Mouse (Mus musculus) CH12.LX (cell line): ENCODE data around the gene Arvcf. TPM values are rescaled to one million over a fixed set of nuclear protein-coding genes. Genes with fewer than 3 reads are reported as not detected.

Experiments used
- DNase-seq: peaks from one replicate; pipeline ENCODE4 v3.0.0-alpha.2; 2013; ENCODE audit errors: extremely low read depth
- H3K27ac ChIP-seq: 2 replicates; pipeline ENCODE4 v1.5.1; 2012; ENCODE audit warnings: low read depth, mild to moderate bottlenecking, control low read depth, moderate library complexity; ENCODE audit not compliant: insufficient read depth
- H3K27me3 ChIP-seq: replicated peaks from 2 replicates; pipeline ENCODE3; 2012; ENCODE audit warnings: inconsistent platforms
- H3K36me3 ChIP-seq, 2 experiments: replicated peaks in 1 of 2; 2 replicates each; pipeline versions ENCODE3 to v1.6.1; 2012; ENCODE audit warnings: inconsistent platforms in 1 of 2, low read length in 1 of 2, mild to moderate bottlenecking in 1 of 2, mixed read lengths in 1 of 2, moderate library complexity in 1 of 2; ENCODE audit not compliant: control insufficient read depth in 1 of 2, insufficient read depth in 1 of 2
- H3K4me1 ChIP-seq, 2 experiments: 2 replicates each; pipeline ENCODE4 v1.6.1; 2012; ENCODE audit warnings: inconsistent platforms in 1 of 2, moderate library complexity in 1 of 2; ENCODE audit not compliant: insufficient read depth in 2 of 2, control insufficient read depth in 1 of 2
- H3K4me2 ChIP-seq: 2 replicates; pipeline ENCODE4 v1.6.1; 2012; ENCODE audit warnings: low read depth, mild to moderate bottlenecking, control low read depth; ENCODE audit not compliant: poor library complexity, insufficient read depth, severe bottlenecking
- H3K4me3 ChIP-seq, 3 experiments: fragments of 150-350 bp in 1 of 3; sonication (generic) in 1 of 3; replicated peaks in 1 of 3; 2 replicates each; pipeline versions ENCODE3 to v1.5.1; 2011 to 2012; ENCODE audit warnings: low read depth in 2 of 3, low read length in 2 of 3, mild to moderate bottlenecking in 2 of 3, moderate library complexity in 2 of 3, control low read depth in 1 of 3, improper control_type of control experiment in 1 of 3, inconsistent platforms in 1 of 3, mixed read lengths in 1 of 3; ENCODE audit not compliant: poor library complexity in 1 of 3
- H3K79me2 ChIP-seq: replicated peaks from 2 replicates; pipeline ENCODE4 v1.6.1; 2012; ENCODE audit warnings: mild to moderate bottlenecking, moderate library complexity; ENCODE audit not compliant: control insufficient read depth, poor library complexity, insufficient read depth, severe bottlenecking; ENCODE audit errors: extremely low read depth
- H3K9ac ChIP-seq: 2 replicates; pipeline ENCODE4 v1.6.1; 2012; ENCODE audit warnings: low read depth, mild to moderate bottlenecking, control low read depth, moderate library complexity; ENCODE audit not compliant: insufficient read depth
- H3K9me3 ChIP-seq: replicated peaks from 2 replicates; pipeline ENCODE3; 2012; ENCODE audit warnings: low read length, inconsistent platforms, mixed read lengths
- BHLHE40 ChIP-seq: IDR thresholded peaks from 2 replicates; pipeline ENCODE4 v1.6.1; 2011; ENCODE audit warnings: mild to moderate bottlenecking, low read depth, low read length, improper control_type of control experiment
- CHD2 ChIP-seq: IDR thresholded peaks from 2 replicates; pipeline ENCODE4 v1.6.1; 2011; ENCODE audit warnings: low read length, improper control_type of control experiment
- GABPA ChIP-seq: IDR thresholded peaks from 2 replicates; pipeline ENCODE4 v1.6.1; 2012; ENCODE audit warnings: low read depth, low read length, improper control_type of control experiment, inconsistent platforms; ENCODE audit not compliant: insufficient replicate concordance
- JUN ChIP-seq: IDR thresholded peaks from 2 replicates; pipeline ENCODE4 v1.6.1; 2011; ENCODE audit warnings: low read depth, mild to moderate bottlenecking, low read length, improper control_type of control experiment, moderate library complexity; ENCODE audit not compliant: insufficient read depth
- MEF2A ChIP-seq: IDR thresholded peaks from 2 replicates; pipeline ENCODE4 v1.6.1; 2014; ENCODE audit warnings: low read depth, mild to moderate bottlenecking, inconsistent platforms, low read length, improper control_type of control experiment, borderline replicate concordance
- POLR2A ChIP-seq: IDR thresholded peaks from 2 replicates; pipeline ENCODE4 v1.6.1; 2011; ENCODE audit warnings: low read depth, mild to moderate bottlenecking, improper control_type of control experiment, low read length
- RCOR1 ChIP-seq: conservative IDR thresholded peaks from 2 replicates; pipeline ENCODE4 v1.6.1; 2012; ENCODE audit warnings: low read depth, mild to moderate bottlenecking, inconsistent platforms, low read length, improper control_type of control experiment
- TBP ChIP-seq: conservative IDR thresholded peaks from 2 replicates; pipeline ENCODE4 v1.6.1; 2011; ENCODE audit warnings: low read depth, low read length, improper control_type of control experiment
- UBTF ChIP-seq: IDR thresholded peaks from 2 replicates; pipeline ENCODE4 v1.6.1; 2012; ENCODE audit warnings: low read depth, mild to moderate bottlenecking, inconsistent platforms, low read length, improper control_type of control experiment, moderate library complexity
- USF1 ChIP-seq: IDR thresholded peaks from 2 replicates; pipeline ENCODE4 v1.6.1; 2014; ENCODE audit warnings: low read depth, mild to moderate bottlenecking, inconsistent platforms, low read length, improper control_type of control experiment
- USF2 ChIP-seq: conservative IDR thresholded peaks from 2 replicates; pipeline ENCODE4 v1.6.1; 2011; ENCODE audit warnings: low read depth, low read length, improper control_type of control experiment
- ZC3H11A ChIP-seq: IDR thresholded peaks from 2 replicates; pipeline ENCODE4 v1.6.1; 2012; ENCODE audit warnings: low read depth, mild to moderate bottlenecking, inconsistent platforms, low read length, improper control_type of control experiment
- ZNF384 ChIP-seq: IDR thresholded peaks from 2 replicates; pipeline ENCODE4 v1.6.1; 2012; ENCODE audit warnings: low read depth, low read length, improper control_type of control experiment, inconsistent platforms
- dilution Hi-C: fragments of 300-500 bp; cut with MboI; formaldehyde crosslinking; loops from 2 replicates; pipeline ENCODE4 v1.14.3; 2020; ENCODE audit warnings: low sequenced_read_pairs; ENCODE audit not compliant: extremely low pct_unique_long_range_greater_than_20kb, extremely low pct_ligation_motif_present
- in situ Hi-C: fragments of 300-500 bp; cut with MboI; formaldehyde crosslinking; loops from 3 replicates; pipeline ENCODE4 v1.14.3; 2019; ENCODE audit warnings: low sequenced_read_pairs, low pct_ligation_motif_present, low pct_unique_long_range_greater_than_20kb, mixed read lengths
- polyA plus RNA-seq: library from polyadenylated mRNA; unstranded; fragments of >175 nt; gene quantifications from 2 replicates; pipeline ENCODE4 v1.2.1, GENCODE M21; 2012; ENCODE audit warnings: low read depth; ENCODE audit not compliant: insufficient read length
- total RNA-seq, 2 experiments: library from RNA; depleted of rRNA; stranded (reverse); fragments of 300-350 nt in 1 of 2; fragments of >200 nt in 1 of 2; gene quantifications; 2 replicates each; pipeline ENCODE4 v1.2.3; 2012 to 2014

Arvcf gene
- total and polyA plus RNA-seq, 3 experiments, result 1.1 to 7.5 (median 3.9) TPM

- no peak for TF ChIP-seq BHLHE40
- TF ChIP-seq MEF2A, result no peak
- TF ChIP-seq USF1, result no peak
- no peak for TF ChIP-seq GABPA
- no peak for TF ChIP-seq USF2
- TF ChIP-seq UBTF, result no peak
- TF ChIP-seq JUN, result no peak
- no peak for TF ChIP-seq TBP
- no peak for TF ChIP-seq ZC3H11A
- TF ChIP-seq RCOR1, result no peak
- TF ChIP-seq ZNF384, result no peak
- Histone ChIP-seq H3K9me3 (no peaks in the 10 kb centered on the region), H3K27me3 (no peaks in the 10 kb centered on the region), H3K4me3 (no peak overlapping the region), H3K4me1 (peaks cover 0 to 9% of the 10 kb centered on the region in 2 experiments; a peak in 2 of 4 replicates), H3K4me2 (no peak overlapping the region), H3K9ac (no peak overlapping the region), H3K27ac (no peak overlapping the region), H3K36me3 (peaks cover 4 to 26% of the 10 kb centered on the region in 2 experiments), H3K79me2 (no peaks in the 10 kb centered on the region)
- DNase-seq, result no peak
- in situ Hi-C loops, result no loop called here
- dilution Hi-C loops, result no loop called here
Observed at GRCm38 (mm10) chr16:18328524-18328923, 19.5 kb upstream of the Arvcf start.

- Histone ChIP-seq H3K4me3 (no peak overlapping the region), H3K9ac (no peak overlapping the region)
- TF ChIP-seq POLR2A, result no peak
- TF ChIP-seq CHD2, result no peak
- TF ChIP-seq, all 38 proteins: peak for 0
- H3K9me3 ChIP-seq, result no peaks in the 10 kb centered on the region
- H3K27ac ChIP-seq, result no peak overlapping the region
- no peak overlapping the region for H3K4me2 ChIP-seq
- in situ Hi-C loops (no loop called here), dilution Hi-C loops (no loop called here)
- H3K4me1 ChIP-seq, result peaks cover 0 to 4% of the 10 kb centered on the region in 2 experiments; a peak in 1 of 4 replicates
- H3K27me3 ChIP-seq, result no peaks in the 10 kb centered on the region
- H3K79me2 ChIP-seq, result no peaks in the 10 kb centered on the region
- no peak for DNase-seq
- peaks cover 4 to 18% of the 10 kb centered on the region in 2 experiments for H3K36me3 ChIP-seq
Observed at GRCm38 (mm10) chr16:18333976-18334375, 14.0 kb upstream of the Arvcf start.

- H3K36me3 ChIP-seq, result peaks cover 4 to 18% of the 10 kb centered on the region in 2 experiments
- dilution Hi-C loops, result no loop called here
Observed at GRCm38 (mm10) chr16:18335981-18336380, 12.0 kb upstream of the Arvcf start.

More at GRCm38 (mm10) chr16:18335981-18336380, 12.0 kb upstream of the Arvcf start:
- DNase-seq, result no peak
- in situ Hi-C loops, result no loop called here
- Histone ChIP-seq H3K27ac (no peak overlapping the region), H3K9ac (no peak overlapping the region), H3K9me3 (no peaks in the 10 kb centered on the region), H3K27me3 (no peaks in the 10 kb centered on the region), H3K4me1 (peaks cover 0 to 4% of the 10 kb centered on the region in 2 experiments; a peak in 1 of 4 replicates), H3K4me2 (no peak overlapping the region), H3K79me2 (no peaks in the 10 kb centered on the region), H3K4me3 (no peak overlapping the region)
- TF ChIP-seq ZC3H11A, result no peak
